Mouse (Mus musculus) hindbrain, embryonic 16.5 days (tissue): ENCODE measurements around the gene Vrtn. TPM values are rescaled to one million over a fixed set of nuclear protein-coding genes. Genes with fewer than 3 reads are reported as not detected.

Experiments
- ATAC-seq: fragments of 200-750 bp; cut with Nextera tagmentation; 2 replicates; pipeline ENCODE4 v1.8.0; 2017; ENCODE audit warnings: moderate TSS enrichment, moderate library complexity
- H3K27ac ChIP-seq: fragments of 300-500 bp; sonication (generic); 2 replicates; pipeline ENCODE4 v1.5.1; 2014; ENCODE audit warnings: low read depth, mild to moderate bottlenecking, control low read depth, low read length, moderate library complexity
- H3K27me3 ChIP-seq: fragments of 300-500 bp; sonication (generic); replicated peaks from 2 replicates; pipeline ENCODE4 v1.6.1; 2014; ENCODE audit warnings: low read length; ENCODE audit not compliant: control insufficient read depth, insufficient read depth
- H3K36me3 ChIP-seq: fragments of 300-500 bp; sonication (generic); 2 replicates; pipeline ENCODE4 v1.6.1; 2014; ENCODE audit warnings: mild to moderate bottlenecking, low read length, moderate library complexity, mixed read lengths; ENCODE audit not compliant: control insufficient read depth, insufficient read depth
- H3K4me1 ChIP-seq: fragments of 300-500 bp; sonication (generic); 2 replicates; pipeline ENCODE4 v1.6.1; 2014; ENCODE audit warnings: low read depth, low read length; ENCODE audit not compliant: control insufficient read depth, insufficient read depth
- H3K4me2 ChIP-seq: fragments of 300-500 bp; sonication (generic); 2 replicates; pipeline ENCODE4 v1.6.1; 2014; ENCODE audit warnings: mild to moderate bottlenecking, low read length, control low read depth, moderate library complexity
- H3K4me3 ChIP-seq: fragments of 300-500 bp; sonication (generic); 2 replicates; pipeline ENCODE4 v1.5.1; 2014; ENCODE audit warnings: mild to moderate bottlenecking, low read length, control low read depth, moderate library complexity
- H3K9ac ChIP-seq: fragments of 300-500 bp; sonication (generic); 2 replicates; pipeline ENCODE4 v1.6.1; 2014; ENCODE audit warnings: low read depth, mild to moderate bottlenecking, control low read depth, low read length, moderate library complexity
- H3K9me3 ChIP-seq: fragments of 300-500 bp; sonication (generic); 2 replicates; pipeline ENCODE4 v1.6.1; 2014; ENCODE audit warnings: mild to moderate bottlenecking, low read length, moderate library complexity; ENCODE audit not compliant: control insufficient read depth
- WGBS: fragments of 180-500 bp; shearing (Covaris S2); extraction: QIAGEN DNeasy Blood & Tissue Kit; methylation state at CpG from one replicate; pipeline ENCODE4 v1.1.7; 2014; 5-methylcytosine and 5-hydroxymethylcytosine counted together
- polyA plus RNA-seq: library from polyadenylated mRNA; unstranded; fragments of >200 nt; fragmentation: Nextera tagmentation; extraction: Ambion mirVana; gene quantifications from 2 replicates; pipeline ENCODE4 v1.2.1, GENCODE M21; 2015

Gene Vrtn
- polyA plus RNA-seq, 1 experiment from 2014 or later = not detected

DNA sequence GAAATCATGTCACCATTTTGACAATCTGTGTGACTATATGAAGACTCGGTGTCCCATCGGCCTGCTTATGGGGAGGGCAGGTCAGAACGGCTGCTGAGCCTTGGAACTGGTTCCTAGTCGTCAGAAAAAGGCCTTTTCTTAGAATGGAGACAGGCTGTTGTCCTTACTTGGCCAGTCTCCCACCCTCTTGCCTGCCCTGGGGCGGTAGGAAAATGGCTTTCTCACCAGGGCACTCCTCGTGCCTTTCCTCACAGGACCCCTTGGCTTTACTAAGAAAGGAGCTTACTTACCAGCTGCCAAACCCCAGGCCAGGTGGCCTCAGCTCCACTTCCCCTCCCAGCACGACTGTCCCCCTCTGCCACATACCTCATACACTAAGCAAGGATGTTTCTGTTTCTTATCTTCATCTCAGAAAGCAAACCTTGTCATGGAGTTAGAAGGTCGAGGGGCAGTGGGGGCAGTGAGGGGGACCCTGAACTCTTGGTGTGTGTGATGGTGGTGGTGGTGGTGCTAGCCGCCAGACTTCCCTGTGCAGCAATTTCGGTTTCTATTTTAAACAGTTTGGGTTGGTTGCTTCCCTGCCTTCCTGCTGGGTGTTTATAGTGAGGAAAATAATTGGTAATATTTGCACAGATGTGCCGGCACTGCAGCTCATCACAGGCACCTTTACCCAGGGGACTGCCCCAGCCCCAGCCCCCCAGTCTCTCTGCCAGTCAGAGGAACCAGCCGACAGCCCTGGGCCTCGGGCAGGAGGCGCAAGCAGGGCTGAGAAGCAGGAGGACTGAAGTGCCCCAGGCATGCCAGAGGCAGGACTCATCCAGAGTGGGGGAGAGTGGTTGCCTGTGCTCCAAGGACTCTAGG is 34.1 kb downstream of the Vrtn start:
- ATAC-seq = peak; percentile 61
- no peak overlapping the region for H3K9ac ChIP-seq
- H3K27me3 ChIP-seq = no peaks in the 10 kb centered on the region
- H3K4me3 ChIP-seq = no peak overlapping the region
- H3K27ac ChIP-seq = 0 out of 2 replicates have a peak overlapping the region, but pooled peaks have one; percentile 21
- H3K4me2 ChIP-seq = no peak overlapping the region
- WGBS = 31% methylated on average over 14 of the region's 14 CpGs
- no peaks in the 10 kb centered on the region for H3K36me3 ChIP-seq
- peaks cover 4% of the 10 kb centered on the region for H3K4me1 ChIP-seq
- H3K9me3 ChIP-seq = no peaks in the 10 kb centered on the region

- Histone ChIP-seq H3K9ac (no peak overlapping the region), H3K4me3 (no peak overlapping the region), H3K9me3 (no peaks in the 10 kb centered on the region), H3K27ac (no peak overlapping the region), H3K4me1 (peaks cover 4% of the 10 kb centered on the region), H3K4me2 (no peak overlapping the region), H3K27me3 (no peaks in the 10 kb centered on the region; the same call in 1 of the 2 replicates), H3K36me3 (no peaks in the 10 kb centered on the region)
- WGBS = 64% methylated on average over 3 of the region's 3 CpGs
- no peak for ATAC-seq
These were observed 35.2 kb downstream of the Vrtn start for GRCm38 (mm10) chr12:84676011-84676410.

GRCm38 (mm10) chr12:84684569-84684968 is 43.8 kb downstream of the Vrtn start:
- 77% methylated on average over 7 of the region's 7 CpGs for WGBS
- no peak for ATAC-seq
- no peaks in the 10 kb centered on the region; the same call in 1 of the 2 replicates for H3K27me3 ChIP-seq
- H3K9me3 ChIP-seq = no peaks in the 10 kb centered on the region
- H3K4me3 ChIP-seq = no peak overlapping the region
- no peak overlapping the region for H3K27ac ChIP-seq
- H3K36me3 ChIP-seq = no peaks in the 10 kb centered on the region
- H3K9ac ChIP-seq = no peak overlapping the region
- no peak overlapping the region for H3K4me2 ChIP-seq
- no peaks in the 10 kb centered on the region for H3K4me1 ChIP-seq

DNA sequence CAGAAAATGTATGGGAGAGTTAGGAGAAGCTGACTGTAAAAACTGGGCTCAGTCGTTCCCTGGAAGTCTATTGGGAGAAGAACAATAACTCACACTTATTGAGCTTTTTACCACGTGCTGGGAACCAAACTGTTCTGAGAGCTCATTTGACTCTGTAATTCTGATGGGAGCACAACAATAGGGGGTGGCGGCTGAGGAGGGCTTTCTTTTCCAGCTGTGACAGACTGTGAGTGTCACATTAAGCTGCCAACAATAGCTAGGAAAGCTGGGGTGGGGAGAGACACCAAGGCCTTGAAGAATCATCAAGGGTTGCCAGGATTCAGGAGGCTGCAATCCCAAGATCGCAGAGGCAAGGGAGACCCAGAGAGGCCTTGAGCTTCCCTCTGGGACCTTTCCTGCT is 45.4 kb downstream of the Vrtn start:
- Histone ChIP-seq H3K9ac (no peak overlapping the region), H3K27me3 (no peaks in the 10 kb centered on the region), H3K4me1 (no peaks in the 10 kb centered on the region), H3K9me3 (no peaks in the 10 kb centered on the region), H3K36me3 (no peaks in the 10 kb centered on the region), H3K4me2 (no peak overlapping the region), H3K27ac (no peak overlapping the region; the same call in 1 of the 2 replicates), H3K4me3 (no peak overlapping the region)
- 20% methylated on average over 4 of the region's 4 CpGs for WGBS
- no peak for ATAC-seq

GRCm38 (mm10) chr12:84687531-84687930 is 46.7 kb downstream of the Vrtn start:
- H3K36me3 ChIP-seq = no peaks in the 10 kb centered on the region
- WGBS = 79% methylated on average over 4 of the region's 4 CpGs
- H3K9ac ChIP-seq = no peak overlapping the region
- H3K4me3 ChIP-seq = no peak overlapping the region
- no peak overlapping the region for H3K4me2 ChIP-seq
- no peak for ATAC-seq
- H3K27me3 ChIP-seq = no peaks in the 10 kb centered on the region
- H3K9me3 ChIP-seq = no peaks in the 10 kb centered on the region
- H3K4me1 ChIP-seq = no peaks in the 10 kb centered on the region
- H3K27ac ChIP-seq = no peak overlapping the region

- WGBS = 87% methylated on average over 11 of the region's 11 CpGs
- no peaks in the 10 kb centered on the region for H3K36me3 ChIP-seq
These were observed 48.2 kb downstream of the Vrtn start for GRCm38 (mm10) chr12:84689051-84689450.

GRCm38 (mm10) chr12:84691347-84691746 is 50.5 kb downstream of the Vrtn start:
- Histone ChIP-seq H3K36me3 (no peaks in the 10 kb centered on the region), H3K27ac (no peak overlapping the region), H3K4me2 (no peak overlapping the region), H3K4me1 (no peaks in the 10 kb centered on the region), H3K9me3 (no peaks in the 10 kb centered on the region), H3K27me3 (no peaks in the 10 kb centered on the region), H3K4me3 (no peak overlapping the region), H3K9ac (no peak overlapping the region)
- no peak for ATAC-seq

More at GRCm38 (mm10) chr12:84689051-84689450, 48.2 kb downstream of the Vrtn start:
- no peak for ATAC-seq
- Histone ChIP-seq H3K4me3 (no peak overlapping the region), H3K9me3 (no peaks in the 10 kb centered on the region), H3K9ac (no peak overlapping the region), H3K27ac (no peak overlapping the region), H3K4me2 (no peak overlapping the region), H3K4me1 (no peaks in the 10 kb centered on the region), H3K27me3 (no peaks in the 10 kb centered on the region)

- no peak overlapping the region for H3K4me2 ChIP-seq
- H3K9ac ChIP-seq = no peak overlapping the region
- no peaks in the 10 kb centered on the region for H3K4me1 ChIP-seq
- ATAC-seq = no peak
- no peaks in the 10 kb centered on the region for H3K9me3 ChIP-seq
- H3K27me3 ChIP-seq = no peaks in the 10 kb centered on the region
- no peaks in the 10 kb centered on the region for H3K36me3 ChIP-seq
- no peak overlapping the region for H3K4me3 ChIP-seq
- H3K27ac ChIP-seq = no peak overlapping the region
- 89% methylated on average over 6 of the region's 6 CpGs for WGBS
These were observed 51.3 kb downstream of the Vrtn start for GRCm38 (mm10) chr12:84692141-84692540.

DNA sequence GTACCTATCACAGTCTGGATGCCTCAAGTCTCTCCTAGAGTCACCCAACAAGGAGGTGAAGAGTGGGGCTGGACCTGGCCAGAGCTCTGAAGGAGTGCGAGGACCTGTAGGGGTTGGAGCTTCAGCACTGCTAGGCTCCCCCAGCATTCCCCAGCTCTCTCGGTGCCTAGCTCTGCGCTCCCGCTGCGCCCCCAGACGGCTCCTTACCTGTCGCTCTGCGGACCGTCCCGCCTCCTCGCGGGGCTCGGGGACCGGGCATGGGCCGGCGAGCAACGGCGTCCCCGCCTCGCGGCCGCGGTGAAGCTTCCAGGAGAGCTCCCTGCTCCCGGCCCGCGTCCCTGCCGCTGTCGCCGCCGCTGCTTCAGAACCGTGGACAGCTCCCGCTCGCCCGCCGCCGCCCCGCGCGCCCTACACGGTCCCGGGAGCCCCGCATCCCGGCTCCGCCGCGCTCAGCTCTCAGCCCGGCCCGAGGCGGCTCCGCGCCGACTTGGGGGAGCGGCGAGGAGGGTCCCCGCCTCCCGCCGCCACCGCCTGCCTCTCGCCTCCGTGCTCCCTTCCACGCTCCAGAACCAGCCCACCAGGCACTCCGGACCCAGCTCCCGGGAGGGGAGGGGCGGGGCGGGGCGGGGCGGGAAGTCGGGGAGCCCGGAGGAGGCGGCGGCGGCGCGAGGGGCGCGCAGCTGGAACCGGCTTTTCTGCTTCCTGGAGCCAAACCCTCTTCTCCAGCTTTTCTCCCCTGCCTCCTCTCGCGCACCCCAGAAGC is 57.7 kb downstream of the Vrtn start, which contains the start of gene Syndig1l:
Gene Syndig1l (minus strand): TSS at position 513 of the 763 bp plus-strand sequence.
- ATAC-seq = peak; percentile 83
- peaks cover 4% of the 10 kb centered on the region; the same call in 1 of the 2 replicates for H3K4me1 ChIP-seq
- no peaks in the 10 kb centered on the region for H3K27me3 ChIP-seq
- peak within 1 kb of the TSS; percentile 85 for H3K4me2 ChIP-seq
- peak within 1 kb of the TSS; percentile 76 for H3K9ac ChIP-seq
- peak within 1 kb of the TSS; percentile 52; the same call in 1 of the 2 replicates for H3K27ac ChIP-seq
- H3K4me3 ChIP-seq = peak within 1 kb of the TSS; percentile 66
- H3K9me3 ChIP-seq = no peaks in the 10 kb centered on the region
- no peaks in the 10 kb centered on the region for H3K36me3 ChIP-seq
- WGBS = under 1% methylated on average over 61 of the region's 79 CpGs
